Mouse (Mus musculus): ENCODE results near the gene Slc3a2.

The Slc3a2 gene

DNA sequence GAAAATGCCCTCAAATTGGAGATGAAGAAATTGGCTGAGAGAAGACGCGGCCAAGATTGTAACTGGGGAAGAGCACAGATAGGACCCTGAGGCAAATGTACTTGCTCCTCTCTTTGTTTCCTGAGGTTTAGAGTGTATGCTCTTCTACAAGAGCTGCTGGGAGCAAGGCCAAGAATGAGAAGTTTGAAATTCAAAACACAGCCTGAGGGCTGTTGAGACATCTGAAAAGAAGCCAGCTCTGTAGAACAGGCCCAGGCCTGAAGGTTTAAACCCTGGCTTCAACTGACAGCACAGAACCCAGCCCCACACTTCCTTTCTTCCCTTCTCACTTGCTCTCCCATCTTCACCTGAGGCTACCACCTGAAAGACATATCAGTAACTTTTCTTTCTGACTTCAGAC is 13.1 kb downstream of the Slc3a2 start:
- no peak for DNase-seq (ENCODE audit: low read depth, low spot score)

GRCm38 (mm10) chr19:8708954-8709353 is 14.2 kb downstream of the Slc3a2 start:
- DNase-seq (ENCODE audit: low read depth, low spot score) = no peak

DNA sequence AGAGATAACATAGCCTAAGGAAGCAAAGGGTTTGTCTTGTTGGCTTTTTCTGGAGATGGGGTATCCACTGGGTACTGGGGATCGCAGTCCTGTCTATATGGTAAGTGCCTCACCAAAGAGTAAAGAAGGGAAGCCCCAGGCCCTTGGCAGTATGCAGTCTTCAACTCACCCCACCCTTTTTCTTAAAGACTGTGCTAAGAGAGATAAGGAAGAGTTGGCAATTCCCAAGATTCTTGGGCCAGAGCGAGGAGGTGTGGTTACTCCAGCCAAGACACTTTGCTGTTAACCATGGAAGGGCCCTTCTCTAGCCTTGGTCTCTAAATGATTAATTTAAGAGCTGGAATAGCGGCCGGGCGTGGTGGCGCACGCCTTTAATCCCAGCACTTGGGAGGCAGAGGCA is 16.2 kb downstream of the Slc3a2 start:
- no peak for DNase-seq (ENCODE audit: low read depth, low spot score)

DNA sequence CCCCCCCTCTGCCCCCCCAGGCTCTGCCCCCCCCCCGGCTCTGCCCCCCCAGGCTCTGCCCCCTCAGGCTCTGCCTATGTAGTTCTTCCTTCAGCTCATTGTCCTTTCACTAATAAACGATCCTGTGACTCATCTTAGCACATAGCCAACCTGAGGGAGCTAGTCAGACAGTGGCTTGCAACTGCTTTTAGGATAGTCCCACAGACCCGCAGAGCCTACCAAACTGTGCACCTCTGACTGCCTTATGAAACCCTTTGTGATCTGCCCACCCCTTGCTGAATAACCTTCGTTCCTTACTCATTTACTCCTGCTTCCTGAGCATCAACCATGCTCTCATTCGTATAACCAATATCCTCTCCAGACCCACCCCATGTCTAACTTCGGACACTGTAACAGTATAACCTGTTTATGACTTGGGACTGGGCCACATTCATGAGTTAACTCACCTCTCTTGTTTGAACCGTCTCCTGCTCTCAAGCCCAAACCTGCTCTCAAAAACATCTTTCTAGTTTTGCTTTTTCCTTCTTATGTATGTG is 17.0 kb downstream of the Slc3a2 start:
- no peak for DNase-seq (ENCODE audit: low read depth, low spot score)

- no peak for DNase-seq (ENCODE audit: low read depth, low spot score)
These were observed 18.0 kb downstream of the Slc3a2 start for GRCm38 (mm10) chr19:8705026-8705708.

DNA sequence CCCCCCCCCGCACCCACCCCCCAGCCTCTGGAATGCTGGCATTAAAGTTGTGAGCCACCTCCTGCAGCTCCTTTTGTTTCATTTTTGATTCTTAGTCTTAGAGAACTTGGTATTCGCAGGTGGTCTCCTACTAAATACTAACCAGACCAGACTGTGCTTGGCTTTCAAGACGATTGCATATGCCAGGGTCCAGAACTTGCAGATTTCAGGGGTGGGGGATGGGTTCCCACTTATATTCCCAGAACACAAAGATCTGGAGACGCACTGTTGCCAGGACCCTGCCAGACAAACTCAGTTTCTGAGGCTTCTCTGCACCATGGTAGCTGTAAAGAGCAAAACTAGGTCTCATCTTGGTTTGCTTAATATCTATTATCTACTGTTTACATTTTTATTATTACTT is 19.6 kb downstream of the Slc3a2 start:
- no peak for DNase-seq (ENCODE audit: low read depth, low spot score)

GRCm38 (mm10) chr19:8702458-8702857 is 20.7 kb downstream of the Slc3a2 start:
- DNase-seq (ENCODE audit: low read depth, low spot score) = no peak

- no peak for DNase-seq (ENCODE audit: low read depth, low spot score)
These were observed 23.5 kb downstream of the Slc3a2 start for GRCm38 (mm10) chr19:8699652-8700051.

DNA sequence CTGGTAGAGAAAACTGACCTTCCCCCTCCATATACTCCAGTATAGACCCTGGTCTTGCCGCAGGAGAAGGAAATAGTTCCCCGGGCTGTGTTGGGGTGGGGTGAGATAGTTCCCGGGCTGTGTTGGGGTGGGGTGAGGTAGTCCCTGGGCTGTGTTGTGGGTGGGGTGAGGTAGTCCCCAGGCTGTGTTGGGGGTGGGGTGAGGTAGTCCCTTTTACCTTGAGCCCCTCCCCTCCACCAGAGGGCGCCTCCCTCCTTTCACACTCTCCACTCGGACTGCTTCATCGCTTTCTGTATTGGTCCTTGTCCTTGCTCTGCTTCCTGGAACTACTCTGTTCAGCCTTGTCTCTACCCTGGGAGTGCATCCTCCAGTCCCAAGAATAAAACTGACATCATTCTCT is 27.8 kb downstream of the Slc3a2 start:
- DNase-seq (ENCODE audit: low read depth, low spot score) = no peak

- DNase-seq (ENCODE audit: low read depth, low spot score) = no peak
These were observed 30.4 kb downstream of the Slc3a2 start for GRCm38 (mm10) chr19:8692740-8693139.

GRCm38 (mm10) chr19:8691871-8692539 is 31.2 kb downstream of the Slc3a2 start:
- no peak for DNase-seq (ENCODE audit: low read depth, low spot score)

DNA sequence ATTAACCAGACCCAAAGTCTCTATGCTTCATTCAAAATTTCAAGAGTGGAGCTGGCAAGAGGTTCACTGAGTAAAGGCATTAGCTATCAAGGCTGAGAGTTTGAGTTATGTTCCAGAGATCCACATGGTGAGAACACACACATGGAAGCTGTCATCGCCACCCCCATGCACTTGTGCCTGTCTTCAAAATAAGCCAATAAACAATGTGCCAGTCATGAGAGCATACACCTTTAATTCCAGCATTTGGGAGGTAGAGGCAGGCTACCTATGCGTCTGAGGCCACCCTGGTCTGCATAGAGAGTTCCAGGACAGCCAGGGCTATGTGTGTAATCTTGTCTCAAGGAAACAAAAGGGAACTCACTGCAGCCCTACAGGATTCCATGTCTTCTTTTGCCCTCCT is 39.5 kb downstream of the Slc3a2 start:
- no peak for DNase-seq (ENCODE audit: low read depth, low spot score)

- peak; percentile 81 for DNase-seq (ENCODE audit: low read depth, low spot score)
These were observed 40.2 kb downstream of the Slc3a2 start for GRCm38 (mm10) chr19:8682996-8683395.

DNA sequence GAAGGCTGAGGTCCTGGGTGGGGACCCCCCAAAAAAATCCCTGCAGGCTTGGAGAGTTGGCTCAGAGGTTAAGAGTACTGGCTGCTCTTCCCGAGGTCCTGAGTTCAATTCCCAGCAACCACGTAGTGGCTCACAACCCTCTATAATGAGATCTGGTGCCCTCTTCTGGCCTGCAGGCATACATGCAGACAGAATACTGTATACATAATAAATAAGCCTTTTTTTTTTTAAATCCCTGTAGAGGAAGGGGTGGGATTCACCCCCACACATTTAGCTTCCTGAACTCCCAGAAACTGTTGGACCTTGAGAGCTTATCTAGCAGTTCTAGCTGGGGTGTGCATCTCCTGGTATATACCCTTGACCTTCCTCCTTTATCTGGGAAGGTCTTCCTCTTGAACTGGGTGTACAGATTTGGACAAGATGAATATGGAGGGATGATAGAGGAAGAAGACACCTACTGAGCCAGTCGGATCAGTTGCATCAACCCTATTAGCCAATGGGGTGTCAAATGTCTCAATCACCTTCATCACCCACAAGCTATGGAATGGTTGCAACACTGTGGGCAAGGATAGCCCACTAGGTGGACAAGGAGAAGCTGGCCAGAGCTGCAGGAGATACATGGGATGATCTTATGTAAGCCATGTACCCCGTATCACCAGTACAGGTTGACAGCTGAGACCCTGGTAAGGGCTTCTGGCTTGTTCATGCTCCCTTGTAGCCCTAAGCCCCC is 41.4 kb downstream of the Slc3a2 start:
- no peak for DNase-seq (ENCODE audit: low read depth, low spot score)

GRCm38 (mm10) chr19:8679031-8679779 is 44.0 kb downstream of the Slc3a2 start:
- no peak for DNase-seq (ENCODE audit: low read depth, low spot score)

GRCm38 (mm10) chr19:8673336-8674063 is 49.7 kb downstream of the Slc3a2 start:
- DNase-seq (ENCODE audit: low read depth, low spot score) = no peak

- no peak for DNase-seq (ENCODE audit: low read depth, low spot score)
These were observed 50.3 kb downstream of the Slc3a2 start for GRCm38 (mm10) chr19:8672859-8673258.

DNA sequence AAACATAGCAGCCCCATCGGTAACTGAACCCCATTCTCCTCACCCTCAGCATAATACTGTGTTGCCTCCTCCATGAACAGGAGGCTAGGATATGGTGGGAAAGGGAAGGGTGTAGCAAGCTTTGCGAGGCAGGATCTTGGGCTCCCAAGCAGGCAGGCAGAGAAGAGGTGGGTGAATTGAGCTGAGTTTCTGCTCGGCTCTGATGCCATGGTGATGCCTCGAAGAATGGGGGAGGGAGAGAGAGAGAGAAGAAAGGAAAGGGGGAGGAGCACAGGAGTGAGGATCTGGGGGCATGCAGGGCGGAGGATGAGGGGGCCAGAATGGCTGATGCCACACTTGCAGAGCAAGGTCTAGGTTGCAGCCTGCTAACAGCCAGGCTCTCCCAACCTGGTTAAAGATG is 57.4 kb downstream of the Slc3a2 start:
- DNase-seq (ENCODE audit: low read depth, low spot score) = no peak

GRCm38 (mm10) chr19:8664859-8665258 is 58.3 kb downstream of the Slc3a2 start:
- no peak for DNase-seq (ENCODE audit: low read depth, low spot score)

DNA sequence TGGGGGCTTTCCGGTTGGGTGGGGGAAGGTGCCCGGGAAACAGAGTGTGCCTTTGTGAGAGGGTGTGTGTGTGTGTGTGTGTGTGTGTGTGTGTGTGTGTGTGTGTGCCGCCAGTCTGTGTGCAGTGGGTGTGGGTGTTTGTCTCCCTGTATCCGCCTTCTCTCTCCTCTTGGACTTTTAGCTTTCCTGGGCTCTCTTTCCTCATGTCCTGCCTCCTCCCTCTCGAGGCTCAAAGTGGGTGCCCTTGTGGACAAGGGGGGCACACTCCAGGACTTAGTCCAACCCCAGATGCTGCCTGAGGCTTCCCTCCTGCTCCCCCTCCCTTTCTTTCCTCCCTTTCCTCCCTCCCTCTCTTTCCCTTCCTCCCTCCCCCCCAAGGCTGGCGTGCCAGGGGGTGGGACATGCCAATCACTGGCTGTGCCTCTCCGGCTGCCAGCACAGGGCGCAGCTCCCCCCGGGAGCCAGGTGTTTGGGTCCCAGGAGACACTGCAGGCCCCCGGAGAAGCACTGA is 59.2 kb downstream of the Slc3a2 start:
- DNase-seq (ENCODE audit: low read depth, low spot score) = no peak

DNA sequence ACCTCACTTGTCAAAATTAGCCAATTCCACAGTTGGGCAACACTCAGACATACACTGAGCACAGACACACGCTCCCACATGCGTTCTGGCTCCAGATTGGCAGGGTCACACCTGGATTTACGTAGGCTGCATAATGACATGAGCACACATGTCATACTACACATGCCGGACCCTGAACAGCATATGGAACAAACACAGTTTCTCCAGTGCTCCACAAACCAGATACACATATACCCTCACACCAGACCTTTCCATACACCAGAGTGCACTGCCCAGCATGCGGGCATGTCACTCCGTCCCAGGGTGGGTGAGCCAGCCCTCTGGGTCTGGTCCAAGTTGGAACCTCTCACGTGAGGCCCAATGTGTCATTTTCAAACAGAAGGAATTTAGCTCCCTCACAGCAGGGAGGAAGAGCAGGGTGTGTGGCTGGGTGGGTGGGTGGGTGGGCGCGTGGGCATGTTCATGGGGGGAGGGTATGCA is 59.8 kb downstream of the Slc3a2 start, which contains the start of gene Chrm1:
Gene Chrm1, plus strand, starts transcription at position 430 of the 480 bp plus-strand sequence.
- no peak for DNase-seq (ENCODE audit: low read depth, low spot score)

Measured in retina, postnatal 7 days (tissue).